Mouse (Mus musculus) lung, embryonic 16.5 days (tissue): ENCODE results near the gene Dffb. TPM values are rescaled to one million over a fixed set of nuclear protein-coding genes. Genes with fewer than 3 reads are reported as not detected.

ENCODE experiments used
- ATAC-seq: fragments of 200-750 bp; cut with Nextera tagmentation; 2 replicates; pipeline ENCODE4 v1.8.0; 2017; ENCODE audit warnings: low read depth, mild to moderate bottlenecking, moderate library complexity
- H3K27ac ChIP-seq: fragments of 300-500 bp; sonication (generic); 2 replicates; pipeline ENCODE4 v1.5.1; 2014; ENCODE audit warnings: mild to moderate bottlenecking, control low read depth, low read length
- H3K27me3 ChIP-seq: fragments of 300-500 bp; sonication (generic); 2 replicates; pipeline ENCODE4 v1.6.1; 2014; ENCODE audit warnings: low read depth, low read length, mixed read lengths; ENCODE audit not compliant: control insufficient read depth, insufficient read depth
- H3K36me3 ChIP-seq: fragments of 300-500 bp; sonication (generic); 2 replicates; pipeline ENCODE4 v1.6.1; 2014; ENCODE audit warnings: low read length; ENCODE audit not compliant: control insufficient read depth, insufficient read depth
- H3K4me1 ChIP-seq: fragments of 300-500 bp; sonication (generic); replicated peaks from 2 replicates; pipeline ENCODE4 v1.6.1; 2014; ENCODE audit warnings: low read length, mixed read lengths; ENCODE audit not compliant: control insufficient read depth, insufficient read depth
- H3K4me2 ChIP-seq: fragments of 300-500 bp; sonication (generic); 2 replicates; pipeline ENCODE4 v1.6.1; 2014; ENCODE audit warnings: low read depth, low read length, control low read depth
- H3K4me3 ChIP-seq: fragments of 300-500 bp; sonication (generic); 2 replicates; pipeline ENCODE4 v1.5.1; 2014; ENCODE audit warnings: mild to moderate bottlenecking, low read length, control low read depth
- H3K9ac ChIP-seq: fragments of 300-500 bp; sonication (generic); 2 replicates; pipeline ENCODE4 v1.6.1; 2014; ENCODE audit warnings: low read length, control low read depth
- H3K9me3 ChIP-seq: fragments of 300-500 bp; sonication (generic); 2 replicates; pipeline ENCODE4 v1.6.1; 2016; ENCODE audit warnings: low read length; ENCODE audit not compliant: control insufficient read depth
- WGBS: fragments of 180-500 bp; shearing (Covaris S2); extraction: QIAGEN DNeasy Blood & Tissue Kit; methylation state at CpG from one replicate; pipeline ENCODE4 v1.1.7; 2014; 5-methylcytosine and 5-hydroxymethylcytosine counted together
- polyA plus RNA-seq: library from polyadenylated mRNA; unstranded; fragments of >200 nt; fragmentation: Nextera tagmentation; extraction: Ambion mirVana; gene quantifications from 2 replicates; pipeline ENCODE4 v1.2.1, GENCODE M21; 2015

Dffb gene
- polyA plus RNA-seq, 1 experiment from 2014 or later: 13.6 TPM

GRCm38 (mm10) chr4:153975768-153976167, 842 bp upstream of the Dffb start:
- Histone ChIP-seq H3K4me3 (peak overlapping the region; percentile 98), H3K27ac (no peak overlapping the region), H3K9me3 (no peaks in the 10 kb centered on the region), H3K4me1 (peaks cover 8% of the 10 kb centered on the region), H3K9ac (peak overlapping the region; percentile 93), H3K36me3 (peaks cover 4% of the 10 kb centered on the region; the same call in 1 of the 2 replicates), H3K27me3 (no peaks in the 10 kb centered on the region), H3K4me2 (peak overlapping the region; percentile 96)
- no peak for ATAC-seq
- WGBS: 29% methylated on average over 6 of the region's 6 CpGs

DNA sequence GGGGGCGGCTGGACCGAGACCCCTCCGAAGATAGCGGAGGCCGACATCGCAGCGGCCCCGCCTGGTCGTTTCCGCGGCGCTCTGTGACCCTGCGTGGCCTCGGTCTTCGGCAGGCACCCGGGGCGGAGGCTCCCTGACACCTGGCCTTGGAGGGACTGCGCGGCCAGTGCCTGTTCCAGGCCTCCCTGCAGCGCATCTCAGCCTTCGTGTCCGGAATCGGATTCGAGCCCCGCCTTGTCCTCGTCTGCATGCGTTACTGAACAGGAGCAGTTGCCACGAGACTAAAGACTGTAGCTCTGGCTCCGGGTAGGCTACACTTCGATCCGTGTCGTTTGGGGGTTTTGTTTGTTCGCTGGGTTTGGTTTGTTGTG, 351 bp upstream of the Dffb start:
- no peaks in the 10 kb centered on the region for H3K27me3 ChIP-seq
- H3K36me3 ChIP-seq: peaks cover 4% of the 10 kb centered on the region; the same call in 1 of the 2 replicates
- H3K4me2 ChIP-seq: peak overlapping the region; percentile 96
- H3K9me3 ChIP-seq: no peaks in the 10 kb centered on the region
- H3K4me3 ChIP-seq: peak overlapping the region; percentile 98
- H3K27ac ChIP-seq: peak overlapping the region; percentile 31
- H3K9ac ChIP-seq: peak overlapping the region; percentile 93
- WGBS: under 1% methylated on average over 32 of the region's 33 CpGs
- H3K4me1 ChIP-seq: peaks cover 8% of the 10 kb centered on the region
- ATAC-seq: peak; percentile 62

GRCm38 (mm10) chr4:153968063-153968462, 6.9 kb downstream of the Dffb start:
- Histone ChIP-seq H3K27ac (no peak overlapping the region), H3K4me2 (no peak overlapping the region), H3K9ac (no peak overlapping the region), H3K36me3 (peaks cover 15% of the 10 kb centered on the region), H3K9me3 (no peaks in the 10 kb centered on the region), H3K4me3 (no peak overlapping the region), H3K27me3 (no peaks in the 10 kb centered on the region), H3K4me1 (no peaks in the 10 kb centered on the region)
- WGBS: 78% methylated on average over 2 of the region's 2 CpGs
- ATAC-seq: no peak

DNA sequence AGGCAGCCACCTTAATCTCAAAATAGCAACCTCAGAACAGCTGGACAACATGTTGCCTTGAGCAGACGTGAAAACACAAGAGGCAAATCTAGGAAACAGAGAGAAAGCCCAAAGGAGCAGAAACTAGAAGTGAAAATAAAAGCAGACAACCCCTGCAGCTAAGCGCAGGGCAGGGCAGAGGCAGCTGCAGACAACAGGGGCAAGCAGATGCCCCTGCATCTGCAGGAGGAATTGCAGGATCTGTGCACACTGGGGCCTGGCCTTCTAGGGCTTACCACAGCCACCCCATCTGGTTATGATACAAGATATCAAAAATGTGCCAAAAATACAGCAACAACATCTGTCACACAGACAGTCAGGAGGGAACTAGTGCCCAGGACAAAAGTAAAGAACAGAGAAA, 7.4 kb downstream of the Dffb start:
- H3K9ac ChIP-seq: no peak overlapping the region
- no peak overlapping the region for H3K4me2 ChIP-seq
- H3K4me1 ChIP-seq: no peaks in the 10 kb centered on the region
- H3K4me3 ChIP-seq: no peak overlapping the region
- H3K27me3 ChIP-seq: no peaks in the 10 kb centered on the region
- ATAC-seq: no peak
- no peaks in the 10 kb centered on the region for H3K9me3 ChIP-seq
- 86% methylated on average over 2 of the region's 2 CpGs for WGBS
- peaks cover 15% of the 10 kb centered on the region for H3K36me3 ChIP-seq
- no peak overlapping the region for H3K27ac ChIP-seq

GRCm38 (mm10) chr4:153966651-153967050, 8.3 kb downstream of the Dffb start:
- 86% methylated on average over 5 of the region's 5 CpGs for WGBS
- Histone ChIP-seq H3K36me3 (peaks cover 18% of the 10 kb centered on the region), H3K4me3 (no peak overlapping the region), H3K4me2 (no peak overlapping the region), H3K4me1 (no peaks in the 10 kb centered on the region), H3K27ac (no peak overlapping the region), H3K27me3 (no peaks in the 10 kb centered on the region), H3K9ac (no peak overlapping the region), H3K9me3 (no peaks in the 10 kb centered on the region)
- ATAC-seq: no peak

DNA sequence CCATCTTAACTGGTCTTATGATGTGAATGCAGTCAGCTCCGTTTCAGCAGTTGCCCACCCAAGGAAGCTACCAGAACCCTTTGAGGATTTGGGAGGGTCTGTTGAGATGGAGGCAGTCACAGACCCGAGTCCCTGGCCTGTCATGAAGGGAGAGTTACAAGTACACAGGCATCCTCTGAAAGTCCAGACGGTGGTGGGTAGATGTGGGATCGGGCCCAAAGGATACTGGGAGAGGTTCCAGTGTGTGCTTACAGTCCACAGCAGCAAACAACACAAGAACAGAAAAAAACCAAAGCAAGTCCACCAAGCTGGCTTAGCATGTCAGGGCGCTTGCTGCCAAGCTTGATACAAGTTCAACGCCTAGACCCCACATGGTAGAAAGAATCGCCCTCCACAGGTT, 12.3 kb downstream of the Dffb start:
- no peak overlapping the region for H3K4me3 ChIP-seq
- H3K9ac ChIP-seq: no peak overlapping the region
- no peak overlapping the region for H3K4me2 ChIP-seq
- no peak for ATAC-seq
- peaks cover 27% of the 10 kb centered on the region for H3K36me3 ChIP-seq
- no peaks in the 10 kb centered on the region for H3K9me3 ChIP-seq
- WGBS: 80% methylated on average over 7 of the region's 7 CpGs
- H3K27ac ChIP-seq: no peak overlapping the region
- no peaks in the 10 kb centered on the region for H3K27me3 ChIP-seq
- H3K4me1 ChIP-seq: peaks cover 10% of the 10 kb centered on the region

GRCm38 (mm10) chr4:153957444-153958250, 17.3 kb downstream of the Dffb start:
- Histone ChIP-seq H3K4me3 (peak overlapping the region; percentile 87), H3K36me3 (peaks cover 18% of the 10 kb centered on the region), H3K4me2 (peak overlapping the region; percentile 91), H3K9ac (peak overlapping the region; percentile 94), H3K4me1 (peaks cover 10% of the 10 kb centered on the region), H3K27ac (peak overlapping the region; percentile 92), H3K27me3 (peaks cover 7% of the 10 kb centered on the region), H3K9me3 (no peaks in the 10 kb centered on the region)
- ATAC-seq: peak; percentile 75; the same call in 1 of the 2 replicates
- WGBS: under 1% methylated on average over 36 of the region's 37 CpGs

GRCm38 (mm10) chr4:153956569-153957405, 18.1 kb downstream of the Dffb start, which contains the start of gene A430005L14Rik:
A430005L14Rik (plus strand) TSS chr4:153957237.
- peaks cover 10% of the 10 kb centered on the region for H3K4me1 ChIP-seq
- H3K9me3 ChIP-seq: no peaks in the 10 kb centered on the region
- peaks cover 7% of the 10 kb centered on the region for H3K27me3 ChIP-seq
- H3K4me3 ChIP-seq: peak within 1 kb of the TSS; percentile 87
- peak within 1 kb of the TSS; percentile 91 for H3K4me2 ChIP-seq
- WGBS: 2% methylated on average over 56 of the region's 67 CpGs
- peak within 1 kb of the TSS; percentile 92 for H3K27ac ChIP-seq
- peaks cover 15% of the 10 kb centered on the region for H3K36me3 ChIP-seq
- ATAC-seq: peak; percentile 97
- peak within 1 kb of the TSS; percentile 94 for H3K9ac ChIP-seq

DNA sequence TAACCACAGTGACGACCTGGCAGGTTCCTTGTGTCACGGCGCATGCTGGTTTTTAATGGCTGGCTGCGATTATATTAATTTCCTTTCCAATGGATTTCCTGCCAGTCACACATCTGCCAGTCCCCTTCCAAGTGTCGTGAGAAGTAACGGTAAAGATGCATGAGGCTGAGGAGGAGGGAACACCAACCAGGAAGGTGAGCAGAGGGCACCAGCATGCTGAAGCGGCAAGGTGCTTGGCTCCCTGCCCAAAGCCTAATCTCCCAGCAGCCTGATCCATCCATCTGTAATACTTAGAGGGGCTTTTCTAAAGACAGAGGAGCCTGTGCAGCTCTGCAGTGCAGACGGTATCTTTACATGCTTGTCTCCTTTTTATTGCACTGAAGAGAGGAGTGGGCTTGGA, 19.3 kb downstream of the Dffb start:
- Histone ChIP-seq H3K4me1 (peaks cover 10% of the 10 kb centered on the region), H3K4me2 (no peak overlapping the region), H3K27me3 (peaks cover 7% of the 10 kb centered on the region), H3K36me3 (peaks cover 7% of the 10 kb centered on the region; the same call in 1 of the 2 replicates), H3K9me3 (no peaks in the 10 kb centered on the region), H3K27ac (no peak overlapping the region), H3K9ac (no peak overlapping the region), H3K4me3 (no peak overlapping the region)
- WGBS: 81% methylated on average over 8 of the region's 8 CpGs
- ATAC-seq: no peak
